Mouse (Mus musculus): ENCODE measurements around the gene Klf5. TPM values are rescaled to one million over a fixed set of nuclear protein-coding genes. Genes with fewer than 3 reads are reported as not detected.

Gene Klf5
- polyA plus RNA-seq, 1 experiment from 2014 or later = 2.3 TPM

GRCm38 (mm10) chr14:99324523-99324922, 26.0 kb downstream of the Klf5 start:
- ATAC-seq (no peak), DNase-seq (ENCODE audit: low spot score) (no peak)
- H3K36me3 ChIP-seq (ENCODE audit: control insufficient read depth, insufficient read depth, low read length) = no peaks in the 10 kb centered on the region
- H3K4me3 ChIP-seq (ENCODE audit: low read depth, low read length) = no peak overlapping the region
- H3K4me2 ChIP-seq (ENCODE audit: low read length) = no peak overlapping the region
- no peak overlapping the region for H3K9ac ChIP-seq (ENCODE audit: low read length)
- H3K27ac ChIP-seq (ENCODE audit: low read depth, low read length) = no peak overlapping the region
- no peaks in the 10 kb centered on the region for H3K27me3 ChIP-seq (replicated peaks; ENCODE audit: control insufficient read depth, insufficient read depth, low read length)
- no peaks in the 10 kb centered on the region for H3K4me1 ChIP-seq (ENCODE audit: control insufficient read depth, insufficient read depth, low read length)
- no peaks in the 10 kb centered on the region for H3K9me3 ChIP-seq (replicated peaks; ENCODE audit: control insufficient read depth, low read length)
- 79% methylated on average over 4 of the region's 4 CpGs for WGBS

DNA sequence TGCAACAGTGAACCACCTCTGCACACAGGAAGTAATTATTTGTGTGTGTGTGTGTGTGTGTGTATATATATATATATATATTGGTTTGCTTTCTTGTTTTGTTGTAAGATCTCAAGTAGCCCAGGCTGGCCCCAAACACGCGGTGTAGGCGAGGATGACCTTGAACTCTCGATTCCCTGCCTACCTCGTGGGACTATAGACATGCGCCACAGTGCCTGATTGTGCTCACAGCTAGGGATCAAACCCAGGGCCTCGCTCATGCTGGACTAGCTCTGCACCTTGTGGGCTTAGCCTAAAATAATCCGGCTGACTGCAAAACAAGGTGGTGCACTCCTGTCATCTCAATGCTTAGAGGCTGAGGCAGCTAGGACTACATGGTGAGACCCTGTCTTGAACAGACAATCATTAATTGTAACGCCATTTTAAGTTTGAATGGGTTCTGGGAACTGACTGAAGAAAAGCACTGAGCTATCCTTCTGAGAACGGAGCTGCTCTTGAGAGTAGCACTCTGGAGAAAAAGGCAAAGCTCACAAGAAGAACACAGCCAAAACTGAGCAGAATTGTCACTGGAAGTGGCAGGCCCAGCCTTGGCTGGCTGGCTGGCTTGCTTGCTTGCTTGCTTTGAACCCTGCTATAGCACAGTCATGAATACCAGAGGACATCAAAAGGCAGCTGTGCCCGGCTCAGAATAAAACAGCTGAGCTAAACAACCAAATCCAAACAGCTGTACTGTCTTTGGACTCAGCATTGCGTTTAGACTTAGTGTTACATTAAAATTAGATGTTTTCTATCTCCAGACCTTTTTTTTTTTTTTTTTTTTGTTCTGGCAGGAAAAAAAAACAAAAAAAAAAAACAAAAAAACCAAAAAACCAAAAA, 27.3 kb downstream of the Klf5 start:
- no peak for DNase-seq (ENCODE audit: low spot score)
- 83% methylated on average over 12 of the region's 12 CpGs for WGBS
- H3K36me3 ChIP-seq (ENCODE audit: control insufficient read depth, insufficient read depth, low read length) = no peaks in the 10 kb centered on the region
- H3K9me3 ChIP-seq (replicated peaks; ENCODE audit: control insufficient read depth, low read length) = no peaks in the 10 kb centered on the region
- H3K9ac ChIP-seq (ENCODE audit: low read length) = no peak overlapping the region
- no peak overlapping the region for H3K27ac ChIP-seq (ENCODE audit: low read depth, low read length)
- no peaks in the 10 kb centered on the region for H3K27me3 ChIP-seq (replicated peaks; ENCODE audit: control insufficient read depth, insufficient read depth, low read length)
- no peaks in the 10 kb centered on the region for H3K4me1 ChIP-seq (ENCODE audit: control insufficient read depth, insufficient read depth, low read length)
- ATAC-seq = no peak
- H3K4me2 ChIP-seq (ENCODE audit: low read length) = no peak overlapping the region
- no peak overlapping the region for H3K4me3 ChIP-seq (ENCODE audit: low read depth, low read length)

DNA sequence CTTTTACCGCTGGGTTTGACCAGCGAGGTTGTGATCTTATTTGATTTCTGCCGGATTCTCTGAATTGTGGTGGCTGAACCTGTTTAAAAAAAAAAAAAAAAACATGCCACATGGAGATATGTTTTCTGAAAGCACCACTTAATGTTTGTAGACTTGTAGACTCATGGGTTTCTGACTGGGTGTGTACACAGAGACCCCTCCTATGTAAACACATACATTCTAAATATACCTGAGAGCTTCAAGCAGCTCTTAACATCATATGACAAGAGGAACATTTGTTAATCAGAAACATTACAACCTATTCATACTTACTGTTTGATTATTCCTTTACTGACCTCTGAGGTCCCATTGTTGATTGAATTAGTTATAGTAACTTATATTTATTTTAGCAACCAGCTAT, 38.1 kb downstream of the Klf5 start:
- WGBS = 92% methylated on average over 3 of the region's 3 CpGs
- Histone ChIP-seq H3K4me2 (ENCODE audit: low read length) (no peak overlapping the region), H3K36me3 (ENCODE audit: control insufficient read depth, insufficient read depth, low read length) (no peaks in the 10 kb centered on the region), H3K9me3 (replicated peaks; ENCODE audit: control insufficient read depth, low read length) (no peaks in the 10 kb centered on the region), H3K9ac (ENCODE audit: low read length) (no peak overlapping the region), H3K27me3 (replicated peaks; ENCODE audit: control insufficient read depth, insufficient read depth, low read length) (no peaks in the 10 kb centered on the region), H3K4me1 (ENCODE audit: control insufficient read depth, insufficient read depth, low read length) (no peaks in the 10 kb centered on the region), H3K4me3 (ENCODE audit: low read depth, low read length) (no peak overlapping the region), H3K27ac (ENCODE audit: low read depth, low read length) (no peak overlapping the region)
- no peak for ATAC-seq
- DNase-seq (ENCODE audit: low spot score) = no peak

DNA sequence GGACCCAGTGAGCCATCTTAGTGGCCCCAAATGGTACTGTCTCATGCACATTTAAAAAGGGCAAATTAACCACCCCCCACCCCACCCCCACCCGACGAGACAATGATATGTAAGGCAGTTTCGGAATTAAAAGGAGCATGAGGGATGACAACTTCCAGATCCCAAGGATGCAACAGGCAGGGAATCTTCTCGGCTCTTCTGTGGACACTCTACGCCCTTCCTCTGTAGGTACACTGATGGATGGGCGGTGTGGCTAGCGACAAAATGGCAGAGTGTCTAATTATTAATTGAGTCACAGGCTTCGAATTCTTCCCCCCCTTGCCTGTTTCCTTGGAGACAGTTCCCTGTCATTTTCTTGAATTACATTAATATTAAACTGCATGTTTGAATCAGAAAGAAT, 40.5 kb downstream of the Klf5 start:
- DNase-seq (ENCODE audit: low spot score) = peak; percentile 23

DNA sequence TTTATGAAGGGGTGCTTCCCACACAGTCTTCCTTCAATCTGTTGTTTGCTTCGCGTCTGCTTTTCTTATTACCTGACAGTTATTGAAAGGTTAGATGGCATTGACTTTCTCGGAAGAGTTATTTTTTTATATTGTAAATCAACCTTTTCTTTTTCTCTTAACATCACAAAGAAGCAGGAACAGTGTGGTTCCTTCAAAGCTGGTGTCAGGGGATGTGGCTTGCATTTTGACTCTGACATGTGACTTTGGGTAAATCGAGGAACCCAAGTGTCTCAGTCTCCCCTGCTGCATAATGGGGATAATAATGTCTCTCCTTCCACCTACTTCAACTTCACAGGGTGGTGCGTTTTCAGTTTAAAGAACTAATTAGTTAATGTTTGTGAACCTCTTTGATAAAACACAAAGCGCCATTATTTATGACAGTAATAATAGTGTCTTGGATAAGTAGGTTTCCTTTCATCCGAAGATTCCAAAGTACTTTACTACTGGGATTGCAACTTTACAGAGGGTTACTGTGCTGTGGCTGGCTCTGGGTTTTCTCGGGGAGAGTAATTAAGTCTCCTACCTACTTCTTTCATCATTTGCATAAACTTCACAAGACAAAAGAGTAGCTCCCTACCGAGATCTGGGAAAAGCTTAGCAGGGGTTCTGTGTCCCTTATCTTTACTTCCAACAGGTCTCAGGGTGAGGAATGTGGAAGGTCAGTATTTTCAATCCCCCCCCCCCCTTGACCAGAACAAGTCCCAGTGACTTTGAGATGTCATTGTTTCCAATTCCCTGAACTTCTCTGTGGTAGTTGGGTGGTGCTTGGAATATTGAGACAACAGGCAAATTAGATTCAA, 41.4 kb downstream of the Klf5 start:
- ATAC-seq (no peak), DNase-seq (ENCODE audit: low spot score) (no peak)
- Histone ChIP-seq H3K36me3 (ENCODE audit: control insufficient read depth, insufficient read depth, low read length) (no peaks in the 10 kb centered on the region), H3K9ac (ENCODE audit: low read length) (no peak overlapping the region), H3K27me3 (replicated peaks; ENCODE audit: control insufficient read depth, insufficient read depth, low read length) (no peaks in the 10 kb centered on the region), H3K4me2 (ENCODE audit: low read length) (no peak overlapping the region), H3K9me3 (replicated peaks; ENCODE audit: control insufficient read depth, low read length) (no peaks in the 10 kb centered on the region), H3K4me1 (ENCODE audit: control insufficient read depth, insufficient read depth, low read length) (no peaks in the 10 kb centered on the region), H3K27ac (ENCODE audit: low read depth, low read length) (no peak overlapping the region), H3K4me3 (ENCODE audit: low read depth, low read length) (no peak overlapping the region)
- 14% methylated on average over 9 of the region's 9 CpGs for WGBS

More for the DNA sequence above, 40.5 kb downstream of the Klf5 start:
- Histone ChIP-seq H3K9me3 (replicated peaks; ENCODE audit: control insufficient read depth, low read length) (no peaks in the 10 kb centered on the region), H3K27me3 (replicated peaks; ENCODE audit: control insufficient read depth, insufficient read depth, low read length) (no peaks in the 10 kb centered on the region), H3K4me3 (ENCODE audit: low read depth, low read length) (no peak overlapping the region), H3K4me1 (ENCODE audit: control insufficient read depth, insufficient read depth, low read length) (no peaks in the 10 kb centered on the region), H3K4me2 (ENCODE audit: low read length) (no peak overlapping the region), H3K36me3 (ENCODE audit: control insufficient read depth, insufficient read depth, low read length) (no peaks in the 10 kb centered on the region), H3K27ac (ENCODE audit: low read depth, low read length) (no peak overlapping the region), H3K9ac (ENCODE audit: low read length) (no peak overlapping the region)
- WGBS = 70% methylated on average over 8 of the region's 8 CpGs
- ATAC-seq = no peak

GRCm38 (mm10) chr14:99340703-99341102, 42.2 kb downstream of the Klf5 start:
- Histone ChIP-seq H3K27me3 (replicated peaks; ENCODE audit: control insufficient read depth, insufficient read depth, low read length) (no peaks in the 10 kb centered on the region), H3K4me3 (ENCODE audit: low read depth, low read length) (no peak overlapping the region)
- 86% methylated on average over 1 of the region's 1 CpGs for WGBS

GRCm38 (mm10) chr14:99348175-99348764, 49.8 kb downstream of the Klf5 start:
- DNase-seq (ENCODE audit: low spot score) = peak; percentile 44
- H3K4me3 ChIP-seq (ENCODE audit: low read depth, low read length) = no peak overlapping the region
- 60% methylated on average over 13 of the region's 13 CpGs for WGBS
- no peaks in the 10 kb centered on the region for H3K9me3 ChIP-seq (replicated peaks; ENCODE audit: control insufficient read depth, low read length)
- ATAC-seq = peak; percentile 40; the same call in 1 of the 2 replicates
- 0 out of 2 replicates have a peak, but pooled peaks cover 5% of the 10 kb centered on the region for H3K4me1 ChIP-seq (ENCODE audit: control insufficient read depth, insufficient read depth, low read length)
- no peaks in the 10 kb centered on the region for H3K36me3 ChIP-seq (ENCODE audit: control insufficient read depth, insufficient read depth, low read length)
- no peak overlapping the region for H3K9ac ChIP-seq (ENCODE audit: low read length)
- H3K4me2 ChIP-seq (ENCODE audit: low read length) = no peak overlapping the region
- H3K27me3 ChIP-seq (replicated peaks; ENCODE audit: control insufficient read depth, insufficient read depth, low read length) = no peaks in the 10 kb centered on the region
- no peak overlapping the region for H3K27ac ChIP-seq (ENCODE audit: low read depth, low read length)

More at GRCm38 (mm10) chr14:99340703-99341102, 42.2 kb downstream of the Klf5 start:
- Histone ChIP-seq H3K9ac (ENCODE audit: low read length) (no peak overlapping the region), H3K27ac (ENCODE audit: low read depth, low read length) (no peak overlapping the region), H3K4me2 (ENCODE audit: low read length) (no peak overlapping the region), H3K9me3 (replicated peaks; ENCODE audit: control insufficient read depth, low read length) (no peaks in the 10 kb centered on the region), H3K4me1 (ENCODE audit: control insufficient read depth, insufficient read depth, low read length) (no peaks in the 10 kb centered on the region), H3K36me3 (ENCODE audit: control insufficient read depth, insufficient read depth, low read length) (no peaks in the 10 kb centered on the region)
- ATAC-seq (no peak), DNase-seq (ENCODE audit: low spot score) (no peak)

DNA sequence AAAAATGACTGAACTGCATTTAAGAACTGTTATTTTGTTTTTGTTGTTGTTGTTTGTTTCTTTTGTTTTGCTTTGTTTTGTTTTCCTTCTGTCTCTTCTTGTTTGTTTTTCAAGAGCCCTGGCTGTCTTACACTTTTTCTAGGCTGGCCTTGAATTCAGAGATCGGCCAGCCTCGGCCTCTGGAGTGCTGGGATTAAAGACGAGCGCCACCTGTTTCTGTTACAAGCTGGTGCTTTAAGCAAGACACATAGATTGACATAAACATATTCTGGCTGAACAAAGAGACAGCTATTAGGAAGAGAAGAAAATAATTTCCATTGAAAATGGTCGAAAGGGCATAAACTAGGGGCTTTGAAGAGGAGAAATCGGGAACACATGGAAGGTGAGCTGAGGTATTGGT, 51.1 kb downstream of the Klf5 start:
- DNase-seq (ENCODE audit: low spot score) = no peak
- Histone ChIP-seq H3K4me2 (ENCODE audit: low read length) (no peak overlapping the region), H3K9ac (ENCODE audit: low read length) (no peak overlapping the region), H3K27me3 (replicated peaks; ENCODE audit: control insufficient read depth, insufficient read depth, low read length) (no peaks in the 10 kb centered on the region), H3K4me3 (ENCODE audit: low read depth, low read length) (no peak overlapping the region), H3K9me3 (replicated peaks; ENCODE audit: control insufficient read depth, low read length) (no peaks in the 10 kb centered on the region), H3K4me1 (ENCODE audit: control insufficient read depth, insufficient read depth, low read length) (0 out of 2 replicates have a peak, but pooled peaks cover 5% of the 10 kb centered on the region), H3K36me3 (ENCODE audit: control insufficient read depth, insufficient read depth, low read length) (no peaks in the 10 kb centered on the region), H3K27ac (ENCODE audit: low read depth, low read length) (no peak overlapping the region)
- WGBS = 63% methylated on average over 6 of the region's 6 CpGs
- ATAC-seq = no peak

Data from forebrain, embryonic 14.5 days (tissue).